Mouse (Mus musculus) B cell, adult 2 months (primary cell): Measurements from ENCODE around the gene Kctd17.
A peak's percentile ranks its signal among the peaks of the same experiment; 100 is the strongest.

ENCODE experiments used
- DNase-seq, 2 experiments: peaks; one replicate each; pipeline ENCODE4 v3.0.0; 2022

Gene Kctd17

GRCm38 (mm10) chr15:78416937-78417336, 11.4 kb upstream of the Kctd17 start:
- no peak for DNase-seq

DNA sequence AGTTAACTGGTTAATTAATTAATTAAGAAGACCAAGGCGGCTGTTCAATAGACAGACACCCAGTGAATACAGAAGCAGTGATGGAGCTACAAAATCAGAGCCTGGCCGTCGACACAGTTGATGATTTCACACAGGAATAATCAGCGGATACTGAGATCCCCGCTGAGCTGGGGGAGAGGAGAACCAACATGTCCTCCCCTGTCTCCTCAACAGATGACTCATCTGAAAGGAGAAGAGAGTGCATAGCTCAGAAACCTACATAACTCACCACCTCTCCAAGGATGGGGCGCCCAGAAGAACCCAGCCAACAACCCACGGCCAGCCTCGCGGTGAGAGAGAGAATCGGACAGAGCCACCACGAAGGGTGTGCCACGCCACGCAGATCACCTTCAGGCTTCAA, 8.0 kb upstream of the Kctd17 start:
- no peak for DNase-seq

DNA sequence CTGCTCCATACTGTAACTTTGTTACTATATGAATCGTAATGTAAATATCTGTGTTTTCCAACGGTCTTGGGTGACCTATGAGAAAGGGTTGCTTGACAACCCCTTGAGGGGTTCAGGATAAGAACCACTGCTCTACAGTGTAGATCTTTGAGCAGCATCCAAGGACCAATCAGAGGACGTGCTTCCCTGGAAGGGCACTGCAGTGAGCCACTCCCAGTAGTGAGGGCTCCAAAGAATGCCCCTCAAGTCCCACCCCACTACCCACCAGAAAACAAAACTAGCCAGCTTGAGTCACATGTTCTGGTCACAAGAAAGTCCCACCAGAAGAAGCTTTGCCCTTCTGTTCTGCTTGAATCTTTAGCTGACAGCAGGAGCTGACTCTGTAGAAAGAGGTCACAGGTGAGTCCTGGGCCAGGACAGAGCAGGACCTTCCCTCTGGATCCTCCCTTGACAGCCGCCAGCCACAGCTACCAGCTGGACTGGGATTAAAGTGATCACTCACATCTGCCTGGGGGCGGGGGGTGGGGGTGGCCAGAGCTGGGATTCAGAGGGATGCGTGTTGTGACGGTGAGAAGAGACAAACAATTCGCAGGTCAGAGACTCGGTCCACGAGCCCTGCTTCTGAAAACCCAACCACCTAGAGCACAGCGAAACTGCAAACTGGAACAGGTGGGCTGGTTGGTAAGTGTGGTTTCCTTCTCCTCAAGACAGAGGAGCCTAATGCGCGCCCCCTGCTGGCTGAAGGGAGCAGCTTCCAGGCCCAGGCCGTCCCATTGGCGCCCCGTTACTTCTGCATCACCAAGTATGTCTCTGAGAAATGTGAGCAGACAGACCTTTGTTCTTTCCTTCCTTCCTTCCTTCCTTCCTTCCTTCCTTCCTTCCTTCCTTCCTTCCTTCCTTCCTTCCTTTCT, 6.1 kb upstream of the Kctd17 start:
- peak; percentile 92 to 93 for DNase-seq

- no peak for DNase-seq
These were observed 3.9 kb upstream of the Kctd17 start for GRCm38 (mm10) chr15:78424507-78424906.

- no peak for DNase-seq
These were observed 3.1 kb upstream of the Kctd17 start for GRCm38 (mm10) chr15:78425230-78425629.

DNA sequence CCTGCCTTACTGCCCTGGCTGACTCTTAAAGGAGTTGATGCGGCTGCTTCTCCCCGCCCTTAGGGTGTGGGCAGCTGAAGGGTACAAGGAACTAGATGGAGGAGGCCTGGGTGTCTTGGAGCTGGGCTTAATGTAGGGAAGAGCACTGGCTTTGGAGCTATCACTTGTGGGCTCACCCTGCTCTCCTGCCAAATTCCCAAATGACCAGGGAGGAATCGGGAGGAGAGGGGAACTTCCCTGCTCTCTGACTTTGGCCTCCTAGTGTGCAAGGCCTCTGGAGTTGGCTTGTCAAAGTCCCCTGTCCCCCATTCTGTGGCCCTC, 735 bp downstream of the Kctd17 start:
- no peak for DNase-seq

- no peak for DNase-seq
These were observed 1.7 kb downstream of the Kctd17 start for GRCm38 (mm10) chr15:78429871-78430622.

DNA sequence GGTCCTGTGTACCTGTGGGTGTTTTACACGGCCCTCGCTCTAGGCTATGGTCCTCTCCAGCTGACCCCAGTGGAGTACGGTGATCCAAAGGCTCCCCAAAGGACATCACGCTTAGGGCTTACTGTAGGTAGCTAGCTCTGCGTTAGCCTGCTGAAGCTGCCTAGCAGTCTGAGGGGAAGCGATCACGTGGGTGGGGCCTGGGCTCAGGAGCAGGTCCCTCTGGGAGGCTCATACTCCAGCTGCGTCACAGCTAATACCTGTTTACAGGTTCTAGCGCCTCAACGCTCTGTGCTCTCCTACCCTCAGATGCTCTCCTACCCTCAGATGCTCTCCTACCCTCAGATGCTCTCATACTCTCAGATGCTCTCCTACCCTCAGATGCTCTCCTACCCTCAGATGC, 2.5 kb downstream of the Kctd17 start:
- DNase-seq, result no peak

DNA sequence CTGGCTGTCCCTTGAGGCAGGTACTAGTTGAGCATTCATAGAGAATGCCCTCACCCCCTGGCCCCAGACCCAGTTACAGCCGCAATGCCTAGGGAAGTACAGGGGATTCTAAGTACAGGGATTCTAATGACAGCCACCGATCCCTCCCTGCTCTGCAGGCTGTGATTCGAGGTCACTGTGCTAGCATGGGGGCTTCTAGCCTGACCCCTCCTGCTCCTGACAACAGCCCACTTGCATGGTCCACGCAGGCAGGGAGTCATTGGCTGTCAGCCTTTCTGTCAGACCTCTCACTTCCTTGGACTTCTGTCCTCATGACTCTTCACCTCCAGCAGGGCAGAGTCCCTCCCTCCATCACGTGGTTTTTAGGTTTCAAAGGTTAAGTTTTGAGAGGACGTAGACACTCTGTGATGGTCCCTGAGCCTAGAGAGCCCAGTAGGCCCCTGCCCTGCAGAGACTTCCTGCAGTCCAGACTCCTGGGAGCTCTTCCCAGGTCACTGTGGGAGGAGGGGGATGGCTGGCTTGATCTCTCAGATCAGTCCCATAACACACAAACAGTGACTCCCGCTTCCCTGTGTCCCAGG, 3.3 kb downstream of the Kctd17 start:
- DNase-seq, result no peak

DNA sequence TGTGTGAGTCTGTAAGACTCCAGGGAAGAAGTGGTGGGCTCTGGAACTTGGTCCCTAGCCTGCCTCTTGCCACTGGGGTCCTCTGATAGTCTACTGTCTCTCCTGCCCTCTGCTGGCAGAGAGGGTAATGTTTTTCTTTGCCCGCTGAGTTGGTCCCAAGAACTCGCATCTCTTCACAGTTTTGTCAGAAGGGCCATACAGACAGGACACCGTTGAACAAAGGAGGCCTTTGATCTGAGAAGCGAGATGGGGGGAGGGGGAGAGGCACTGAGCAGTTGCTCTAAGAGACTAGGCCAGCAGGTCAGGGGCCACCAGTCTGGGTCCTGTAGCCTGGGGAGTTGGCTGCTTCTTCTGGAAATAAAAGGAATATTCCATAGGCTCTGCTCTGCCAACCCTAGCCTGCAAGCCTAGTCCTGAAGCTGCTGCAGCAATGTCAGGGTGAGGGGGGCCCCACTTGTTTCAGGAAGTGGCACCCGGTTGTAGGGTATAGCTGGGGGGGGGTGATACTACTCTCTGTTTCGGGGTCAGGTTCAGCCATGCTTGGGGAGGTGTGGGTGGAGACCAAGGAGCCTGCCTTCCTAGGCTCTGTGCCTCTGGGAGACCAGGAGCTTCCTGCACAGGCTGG, 6.6 kb downstream of the Kctd17 start:
- DNase-seq, result peak in 1 of 2 experiments; percentile 17

DNA sequence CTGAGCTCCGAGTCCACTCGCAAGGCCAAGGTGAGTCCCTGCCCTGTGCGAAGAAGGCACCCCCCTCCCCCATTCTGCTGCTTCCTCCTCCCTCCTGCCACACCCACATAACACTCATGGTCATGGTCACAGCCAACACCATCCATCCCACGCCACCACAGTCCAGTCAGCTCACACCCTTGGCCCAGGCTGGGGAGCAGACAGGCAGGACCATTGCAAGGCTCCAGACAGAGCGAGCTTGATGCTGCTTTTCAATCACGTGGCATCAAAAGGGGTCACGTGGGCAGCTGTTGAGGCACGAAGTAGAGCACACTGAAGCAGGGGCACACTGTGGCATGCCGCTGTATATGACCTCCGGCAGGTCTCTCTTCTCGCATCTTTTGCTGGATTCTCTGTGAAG, 7.3 kb downstream of the Kctd17 start:
- no peak for DNase-seq

DNA sequence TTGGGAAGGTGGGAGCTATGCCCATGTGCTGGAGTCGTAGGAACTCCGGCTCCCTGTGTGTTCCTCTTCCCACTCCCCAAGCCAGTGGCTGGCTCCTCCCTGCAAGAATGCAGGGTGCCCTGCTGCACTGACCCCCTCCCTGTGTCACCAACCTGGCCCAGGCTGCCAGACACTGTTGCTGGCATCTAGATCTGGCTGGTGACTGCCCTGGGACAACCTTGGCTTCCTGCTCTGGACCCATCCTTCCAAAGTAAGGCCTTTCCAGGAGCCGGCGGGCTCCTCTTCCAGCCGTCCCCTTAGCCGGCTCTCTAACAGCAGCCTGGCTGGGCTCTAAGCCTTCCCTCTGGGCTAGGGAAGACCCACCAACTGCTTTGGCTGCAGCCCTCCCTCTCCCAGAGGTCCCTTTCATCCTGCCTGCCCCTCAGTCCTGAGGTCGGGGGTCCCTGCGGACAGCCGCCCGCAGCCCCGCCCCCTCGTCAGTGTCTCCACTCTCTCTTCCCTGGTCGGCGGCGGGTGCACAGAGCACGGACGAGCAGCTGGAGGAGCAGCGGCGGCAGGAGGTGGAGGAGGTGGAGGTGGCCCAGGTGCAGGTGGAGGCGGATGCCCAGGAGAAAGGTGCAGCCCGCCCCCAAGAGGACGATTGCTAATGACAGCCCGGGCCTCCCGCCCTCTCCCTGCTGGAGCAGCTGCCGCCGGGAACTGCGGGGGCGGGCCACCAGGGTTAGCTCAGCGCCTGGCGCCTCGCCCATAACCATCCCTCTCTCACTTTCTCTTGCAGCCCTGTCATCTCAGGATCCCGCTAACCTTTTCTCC, 8.2 kb downstream of the Kctd17 start:
- no peak for DNase-seq

DNA sequence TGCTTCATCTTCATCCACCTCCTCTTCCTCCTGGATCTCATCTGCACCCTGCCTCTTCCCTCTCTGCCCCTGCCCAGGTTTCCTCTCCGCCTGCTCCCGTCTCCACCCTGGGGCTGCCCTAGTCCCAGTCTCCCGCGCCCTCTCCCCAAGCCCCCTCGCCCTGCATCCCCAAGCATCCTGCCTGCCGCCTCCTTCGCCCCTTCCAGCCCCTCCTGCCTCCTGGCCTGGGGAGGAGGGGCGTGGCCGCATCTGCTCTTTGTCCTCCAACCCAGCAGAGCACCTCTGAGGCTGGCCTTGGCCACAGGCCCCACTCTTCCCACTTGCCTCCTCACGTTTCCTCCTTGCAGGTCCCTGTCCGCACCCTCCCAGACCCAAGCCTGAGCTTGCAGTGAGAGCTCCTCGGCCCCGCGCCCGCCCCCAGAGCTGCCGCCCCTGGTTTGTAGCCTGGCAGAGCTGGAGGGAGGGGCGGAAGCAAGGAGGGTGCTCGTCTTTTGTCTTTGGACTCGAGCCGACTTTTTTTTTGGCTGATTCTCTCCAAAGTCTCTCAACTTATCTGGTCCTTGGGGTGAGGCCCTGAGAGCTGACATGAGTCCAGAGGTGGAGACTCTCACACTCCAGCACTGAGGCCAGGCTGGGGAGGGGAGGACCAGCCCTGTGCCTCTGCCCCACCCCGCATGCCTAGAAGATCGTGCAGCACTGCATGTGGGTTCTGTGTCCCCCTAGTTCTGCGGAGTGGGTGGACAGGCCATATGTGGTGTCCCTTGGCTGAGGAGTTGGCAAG, 9.1 kb downstream of the Kctd17 start:
- no peak for DNase-seq

- no peak for DNase-seq
These were observed 9.6 kb downstream of the Kctd17 start for GRCm38 (mm10) chr15:78438018-78438394.

GRCm38 (mm10) chr15:78438505-78438904, 10.1 kb downstream of the Kctd17 start:
- DNase-seq, result no peak

GRCm38 (mm10) chr15:78438973-78439372, 10.6 kb downstream of the Kctd17 start:
- DNase-seq, result no peak

GRCm38 (mm10) chr15:78442231-78442630, 13.9 kb downstream of the Kctd17 start:
- DNase-seq, result no peak

DNA sequence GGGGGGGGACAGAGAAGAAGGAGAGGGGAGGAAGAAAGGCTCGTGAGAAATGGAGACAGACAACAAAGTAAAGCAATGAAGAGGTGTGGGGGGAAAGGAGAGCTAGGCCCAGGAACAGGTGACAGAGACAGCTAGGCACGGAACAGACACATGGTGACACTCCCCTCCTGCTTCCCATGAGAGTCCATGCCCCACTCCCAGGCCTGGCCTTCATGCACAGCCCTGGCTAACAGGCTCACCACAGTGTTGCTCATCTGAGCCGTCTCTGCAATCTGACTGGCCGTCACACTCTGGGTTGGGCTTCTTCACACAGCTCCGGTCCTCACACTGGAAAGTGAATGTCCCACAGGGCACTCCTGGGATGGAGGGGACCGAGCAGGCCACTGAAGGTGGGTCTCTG, 15.5 kb downstream of the Kctd17 start:
- no peak for DNase-seq

GRCm38 (mm10) chr15:78447121-78447520, 18.8 kb downstream of the Kctd17 start:
- DNase-seq, result no peak

DNA sequence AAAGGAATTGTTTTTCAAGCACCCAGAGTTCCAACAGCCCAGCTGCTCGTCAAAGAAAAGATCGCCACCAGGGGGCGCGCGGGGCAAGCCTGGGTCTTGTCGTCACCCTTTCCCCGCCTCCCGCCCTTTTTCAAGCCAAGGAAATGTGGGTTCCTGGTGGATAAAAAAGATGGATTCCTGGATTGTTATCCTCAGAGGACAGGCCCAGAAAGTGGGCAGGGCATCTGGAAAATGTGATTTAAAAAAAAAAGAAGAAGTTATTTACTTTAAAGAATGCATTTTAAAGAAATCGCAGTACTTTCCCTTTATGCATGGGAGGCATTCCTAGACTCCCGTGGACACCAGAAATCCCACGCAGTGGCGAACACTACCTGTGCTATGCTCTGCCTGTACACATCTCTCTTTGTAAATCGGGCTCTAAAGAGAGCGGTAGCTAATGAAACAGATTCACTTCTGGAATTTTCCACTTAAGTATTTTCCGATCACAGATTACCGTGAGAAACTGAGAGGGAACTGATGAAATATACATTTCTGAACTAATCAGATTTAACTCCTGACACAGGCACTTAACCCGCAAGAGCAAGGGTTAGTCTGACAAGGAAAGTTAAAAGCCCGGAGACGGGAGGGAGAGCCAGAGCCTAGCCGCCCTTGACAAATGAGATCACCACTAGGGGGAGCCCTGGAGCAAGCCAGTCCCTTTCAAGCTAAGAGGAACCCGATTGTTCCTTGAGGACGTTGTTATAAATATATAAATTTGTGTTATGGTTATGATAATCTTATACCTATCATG, 19.6 kb downstream of the Kctd17 start:
- DNase-seq, result peak; percentile 94 to 95

GRCm38 (mm10) chr15:78449131-78449530, 20.8 kb downstream of the Kctd17 start:
- DNase-seq, result no peak
